Mouse (Mus musculus): Measurements from ENCODE around the gene Slc22a21. TPM values are rescaled to one million over a fixed set of nuclear protein-coding genes. Genes with fewer than 3 reads are reported as not detected.

Gene Slc22a21
- polyA plus RNA-seq, 1 experiment from 2014 or later, result 2.0 TPM

- H3K4me1 ChIP-seq (ENCODE audit: control insufficient read depth, insufficient read depth, low read length), result no peaks in the 10 kb centered on the region
- H3K27ac ChIP-seq (ENCODE audit: low read depth, low read length), result no peak overlapping the region
- H3K36me3 ChIP-seq (ENCODE audit: control insufficient read depth, insufficient read depth, low read length), result no peaks in the 10 kb centered on the region
- no peak overlapping the region for H3K9ac ChIP-seq (ENCODE audit: low read length)
- no peak for ATAC-seq
- no peak for DNase-seq (ENCODE audit: low spot score)
- WGBS, result 70% methylated on average over 1 of the region's 1 CpGs
- no peaks in the 10 kb centered on the region for H3K27me3 ChIP-seq (replicated peaks; ENCODE audit: control insufficient read depth, insufficient read depth, low read length)
- no peak overlapping the region for H3K4me3 ChIP-seq (ENCODE audit: low read depth, low read length)
- no peak overlapping the region for H3K4me2 ChIP-seq (ENCODE audit: low read length)
- H3K9me3 ChIP-seq (replicated peaks; ENCODE audit: control insufficient read depth, low read length), result no peaks in the 10 kb centered on the region
These were observed 79.1 kb downstream of the Slc22a21 start for GRCm38 (mm10) chr11:53900991-53901390.

GRCm38 (mm10) chr11:53899981-53900380 lies 80.2 kb downstream of the Slc22a21 start:
- no peak overlapping the region for H3K27ac ChIP-seq (ENCODE audit: low read depth, low read length)
- H3K36me3 ChIP-seq (ENCODE audit: control insufficient read depth, insufficient read depth, low read length), result no peaks in the 10 kb centered on the region
- H3K9me3 ChIP-seq (replicated peaks; ENCODE audit: control insufficient read depth, low read length), result no peaks in the 10 kb centered on the region
- ATAC-seq, result no peak
- no peak overlapping the region for H3K4me2 ChIP-seq (ENCODE audit: low read length)
- H3K4me3 ChIP-seq (ENCODE audit: low read depth, low read length), result no peak overlapping the region
- H3K27me3 ChIP-seq (replicated peaks; ENCODE audit: control insufficient read depth, insufficient read depth, low read length), result no peaks in the 10 kb centered on the region
- 78% methylated on average over 6 of the region's 6 CpGs for WGBS
- H3K9ac ChIP-seq (ENCODE audit: low read length), result no peak overlapping the region
- H3K4me1 ChIP-seq (ENCODE audit: control insufficient read depth, insufficient read depth, low read length), result no peaks in the 10 kb centered on the region
- no peak for DNase-seq (ENCODE audit: low spot score)

Other genes starting within 250 kb of the Slc22a21 start
- gene Irf1, start 210.3 kb downstream of the Slc22a21 start, polyA plus RNA-seq (2014; fragmentation: Nextera tagmentation; extraction: Ambion mirVana), result 3.0 and 3.8 TPM in 2 replicates
- gene Gm17334, start 207.1 kb downstream of the Slc22a21 start, polyA plus RNA-seq (2014; fragmentation: Nextera tagmentation; extraction: Ambion mirVana), result not detected in 2 replicates
- gene Gm12216, start 121.1 kb downstream of the Slc22a21 start, polyA plus RNA-seq (2014; fragmentation: Nextera tagmentation; extraction: Ambion mirVana), result not detected in 2 replicates
- 11.1 TPM in 2 replicates for gene Slc22a5, start 88.7 kb downstream of the Slc22a21 start, polyA plus RNA-seq (2014; fragmentation: Nextera tagmentation; extraction: Ambion mirVana)
- 1.1 TPM in 2 replicates for gene Slc22a4, start 47.8 kb upstream of the Slc22a21 start, polyA plus RNA-seq (2014; fragmentation: Nextera tagmentation; extraction: Ambion mirVana)
- gene Pdlim4, start 88.7 kb upstream of the Slc22a21 start, polyA plus RNA-seq (2014; fragmentation: Nextera tagmentation; extraction: Ambion mirVana), result 39.3 and 44.8 TPM in 2 replicates
- gene P4ha2, start 119.8 kb upstream of the Slc22a21 start, polyA plus RNA-seq (2014; fragmentation: Nextera tagmentation; extraction: Ambion mirVana), result 4.9 and 7.2 TPM in 2 replicates

Measured in forebrain, embryonic 14.5 days (tissue).